Comparison of ENCODE assay signal across 14 mouse cellular contexts in the genomic region with DNA sequence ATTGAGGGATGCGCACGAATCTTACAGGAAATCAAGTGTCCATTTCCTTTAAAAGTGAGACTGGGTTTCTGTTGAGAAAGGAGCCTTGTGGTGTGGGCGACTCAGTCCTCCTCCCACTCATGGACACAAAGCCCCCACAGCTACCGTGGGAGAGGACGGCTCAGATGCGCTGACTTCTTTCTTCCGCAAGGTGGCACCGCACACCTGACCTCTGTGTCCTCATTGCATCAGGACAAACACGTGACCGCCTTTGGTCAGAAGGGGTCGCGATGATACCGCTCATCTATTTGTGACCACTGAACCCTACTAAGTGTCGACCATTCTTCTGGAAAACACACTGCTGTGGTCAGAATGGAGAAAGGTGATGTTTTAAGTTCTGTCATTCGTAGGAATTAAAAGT. TPM values are rescaled to one million over a fixed set of nuclear protein-coding genes. Genes with fewer than 3 reads are reported as not detected.
DNase-seq lines count a peak whose midpoint lies in the region; ATAC-seq lines count a peak whose summit lies in the region.
"Had no signal": no experiment of that assay in that cellular context is flagged by ENCODE, and none has a peak within 500 bp of the region (broad histone marks: within the 10 kb centered on the region; RNA-seq: fewer than 3 reads in every experiment).

No protein-coding gene starts in this region.

- no peak overlapping the region for H3K4me2 ChIP-seq in limb, embryonic 11.5 days (ENCODE audit: low read depth, severe bottlenecking)
- H3K4me2 ChIP-seq: heart, embryonic 13.5 days; lung, embryonic 15.5 days had no signal

- no peak overlapping the region for H3K9ac ChIP-seq in limb, embryonic 11.5 days (ENCODE audit: low read length)
- H3K9ac ChIP-seq: heart, embryonic 13.5 days; lung, embryonic 15.5 days had no signal

- no peaks in the 10 kb centered on the region for H3K27me3 ChIP-seq in limb, embryonic 11.5 days (ENCODE audit: control insufficient read depth, insufficient read depth, low read length)
- H3K27me3 ChIP-seq in limb, embryonic 10.5 days (ENCODE audit: low read depth, poor library complexity, severe bottlenecking), result no peaks in the 10 kb centered on the region
- H3K27me3 ChIP-seq: heart, embryonic 13.5 days; lung, embryonic 15.5 days had no signal

- H3K4me1 ChIP-seq in limb, embryonic 11.5 days (ENCODE audit: control insufficient read depth, insufficient read depth, low read length), result no peaks in the 10 kb centered on the region
- H3K4me1 ChIP-seq in limb, embryonic 10.5 days, result no peaks in the 10 kb centered on the region
- H3K4me1 ChIP-seq: lung, embryonic 15.5 days had no signal

- no peak overlapping the region for H3K27ac ChIP-seq in limb, embryonic 11.5 days (replicated peaks; ENCODE audit: low read depth, low read length)
- H3K27ac ChIP-seq in limb, embryonic 10.5 days, result no peak overlapping the region
- H3K27ac ChIP-seq: heart, embryonic 13.5 days; lung, embryonic 15.5 days had no signal

- H3K36me3 ChIP-seq in limb, embryonic 11.5 days (ENCODE audit: control insufficient read depth, insufficient read depth, low read length), result peaks cover 8% of the 10 kb centered on the region; the same call in 1 of the 2 replicates
- H3K36me3 ChIP-seq in limb, embryonic 10.5 days, result peaks cover 17% of the 10 kb centered on the region

- 88% methylated on average over 15 of the region's 15 CpGs for WGBS in limb, embryonic 11.5 days
- 87% methylated on average over 15 of the region's 15 CpGs for WGBS in limb, embryonic 10.5 days

- ATAC-seq in limb, embryonic 11.5 days (ENCODE audit: insufficient number of reproducible peaks, low FRiP score, low TSS enrichment, low read depth), result 0 out of 2 replicates have a peak, but pooled peaks have one; percentile 31
- ATAC-seq in megakaryocyte-erythroid progenitor cell, adult 5-6 weeks (replicated peaks; ENCODE audit: low FRiP score, low TSS enrichment, poor library complexity, severe bottlenecking), result peak; percentile 31; the same call in 1 of the 2 replicates

- H3K4me3 ChIP-seq in limb, embryonic 11.5 days (ENCODE audit: low read depth, low read length), result no peak overlapping the region
- H3K4me3 ChIP-seq in limb, embryonic 10.5 days, result no peak overlapping the region
- H3K4me3 ChIP-seq: heart, embryonic 13.5 days; lung, embryonic 15.5 days had no signal

- no peaks in the 10 kb centered on the region for H3K9me3 ChIP-seq in limb, embryonic 11.5 days (ENCODE audit: control insufficient read depth, low read length)
- no peaks in the 10 kb centered on the region for H3K9me3 ChIP-seq in limb, embryonic 10.5 days (replicated peaks)

- peak; percentile 9 for DNase-seq in embryo, embryonic 10 days (ENCODE audit: low spot score)
- no peak for DNase-seq in embryo, embryonic 11 days
- no peak for DNase-seq in limb, embryonic 11.5 days (ENCODE audit: low spot score)
- no peak for DNase-seq in limb, embryonic 10.5 days (ENCODE audit: low spot score)
- DNase-seq in R1 (ENCODE audit: low read depth, low spot score), result peak; percentile 59
- no peak for DNase-seq in c-Kit-positive CD71-positive TER-119-positive erythroid progenitor cells, embryonic 14.5 days (ENCODE audit: low spot score)
- DNase-seq in gastrocnemius, postnatal 25 days, result no peak

RNA-seq across cellular contexts. Expression of a gene that starts 1.0 kb away (rescaled TPM):
- polyA plus RNA-seq in limb, embryonic 11.5 days (2014; fragmentation: Nextera tagmentation; extraction: Ambion mirVana), result 97.9 and 99.4 TPM in 2 replicates
- polyA plus RNA-seq in limb, embryonic 10.5 days (2016; fragmentation: Nextera tagmentation; extraction: Ambion mirVana), result 113 and 131 TPM in 2 replicates
- total RNA-seq in megakaryocyte-erythroid progenitor cell, adult 5-6 weeks (2014; fragmentation: Nextera tagmentation), result 46.3 and 63.5 TPM in 2 replicates
- 9.3 and 9.6 TPM in 2 replicates for total RNA-seq in megakaryocyte-erythroid progenitor cell, adult 5-6 weeks (2017)
- total RNA-seq in gastrocnemius, postnatal 25 days (2021), result 10 to 100 TPM; 32.5 to 37.0 TPM

RNA-seq across cellular contexts. Expression of a gene that starts 17.9 kb away (rescaled TPM):
- polyA plus RNA-seq in limb, embryonic 11.5 days (2014; fragmentation: Nextera tagmentation; extraction: Ambion mirVana), result not detected in 2 replicates
- not detected in 2 replicates for polyA plus RNA-seq in limb, embryonic 10.5 days (2016; fragmentation: Nextera tagmentation; extraction: Ambion mirVana)
- total RNA-seq in megakaryocyte-erythroid progenitor cell, adult 5-6 weeks (2014; fragmentation: Nextera tagmentation), result not detected in 2 replicates
- not detected in 2 replicates for total RNA-seq in megakaryocyte-erythroid progenitor cell, adult 5-6 weeks (2017)
- total RNA-seq in gastrocnemius, postnatal 25 days (2021), result not detected
- total RNA-seq: ES-E14 had no signal
- polyA plus RNA-seq: brain, embryonic 14.5 days; heart, embryonic 13.5 days; large intestine, adult 2 months; lung, embryonic 15.5 days; stomach, embryonic 14.5 days had no signal

Comparison
In these comparisons a context has a peak if more than half of its experiments do, and no peak if none do; other contexts are left out.
1. DNase-seq: peak in embryo, embryonic 10 days (single experiment) and R1 (single experiment); none in embryo, embryonic 11 days (single experiment), limb, embryonic 11.5 days (single experiment), limb, embryonic 10.5 days (single experiment), c-Kit-positive CD71-positive TER-119-positive erythroid progenitor cells, embryonic 14.5 days (single experiment) and gastrocnemius, postnatal 25 days (single experiment).